Mouse (Mus musculus): ENCODE data around the gene Rpl27a. TPM values are rescaled to one million over a fixed set of nuclear protein-coding genes. Genes with fewer than 3 reads are reported as not detected.

The Rpl27a gene
- total and polyA plus RNA-seq, 3 experiments: 221 to 1,252 TPM; not detected in 1

DNA sequence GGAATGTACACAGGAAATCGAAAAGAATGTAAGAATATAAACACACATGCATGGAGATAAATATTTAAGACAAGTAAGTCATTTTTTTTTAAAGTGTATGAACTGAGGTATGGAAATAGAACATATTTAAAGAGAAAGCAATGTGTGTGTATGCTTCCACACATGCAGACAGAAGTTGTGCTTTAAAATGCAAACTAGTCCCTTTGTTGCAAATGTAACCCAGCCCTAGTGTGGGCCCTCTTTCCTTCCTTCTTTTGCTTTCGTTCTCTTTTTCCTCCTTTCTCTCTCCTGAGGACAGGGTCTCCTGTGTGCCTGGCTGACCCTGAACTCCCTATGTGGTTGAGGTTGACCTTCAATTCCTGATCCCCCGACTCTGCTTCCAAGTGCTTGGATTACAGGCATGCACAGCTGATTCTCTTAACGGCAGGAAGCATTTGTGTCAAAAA lies 43.2 kb downstream of the Rpl27a start:
- Histone ChIP-seq H3K27me3 (ENCODE audit: control insufficient read depth in 1 of 2, insufficient read depth in 2 of 2, low read length in 2 of 2) (no peaks in the 10 kb centered on the region), H3K27ac (ENCODE audit: control insufficient read depth, low read depth, low read length) (no peak overlapping the region), H3K9me3 (replicated peaks; ENCODE audit: insufficient read depth, low read length) (no peaks in the 10 kb centered on the region), H3K9ac (ENCODE audit: control insufficient read depth, low read depth, low read length, poor library complexity, severe bottlenecking) (no peak overlapping the region), H3K4me3 (ENCODE audit: control insufficient read depth in 1 of 2, insufficient read depth in 1 of 2, low read depth in 2 of 2, low read length in 2 of 2) (no peak overlapping the region), H3K4me1 (ENCODE audit: control insufficient read depth in 1 of 2, insufficient read depth in 2 of 2, low read length in 2 of 2) (no peaks in the 10 kb centered on the region), H3K36me3 (ENCODE audit: control insufficient read depth in 1 of 2, insufficient read depth in 2 of 2, low read length in 2 of 2) (no peaks in the 10 kb centered on the region), H3K79me2 (ENCODE audit: control insufficient read depth, insufficient read depth, low read length, poor library complexity) (no peaks in the 10 kb centered on the region)
- no peak for DNase-seq (ENCODE audit: low read depth, low spot score)
- no peak for TF ChIP-seq TAL1 (IDR thresholded peaks at IDR 0.05; ENCODE audit: low read length)
- no peak for TF ChIP-seq MEF2A (IDR thresholded peaks at IDR 0.05; ENCODE audit: extremely low read depth, insufficient replicate concordance, low read depth, low read length, poor library complexity, severe bottlenecking)
- no peak for TF ChIP-seq NRF1 (IDR thresholded peaks at IDR 0.05; ENCODE audit: insufficient read depth, low read depth, low read length, poor library complexity, severe bottlenecking)
- TF ChIP-seq CTCF (IDR thresholded peaks at IDR 0.05 in 2 of 3, conservative IDR thresholded peaks at IDR 0.05 in 1 of 3; ENCODE audit: control insufficient read depth in 1 of 3, insufficient read depth in 1 of 3, low read depth in 2 of 3, low read length in 3 of 3, poor library complexity in 1 of 3, severe bottlenecking in 1 of 3): no peak
- no peak for TF ChIP-seq ZKSCAN1 (IDR thresholded peaks at IDR 0.05; ENCODE audit: low read depth, low read length)
- no peak for TF ChIP-seq USF1 (IDR thresholded peaks at IDR 0.05; ENCODE audit: low read depth, low read length)
- no peak for TF ChIP-seq CHD1 (IDR thresholded peaks at IDR 0.05; ENCODE audit: low read depth, low read length)
- TF ChIP-seq JUND (IDR thresholded peaks at IDR 0.05; ENCODE audit: low read depth, low read length): no peak
- TF ChIP-seq ZNF384 (IDR thresholded peaks at IDR 0.05; ENCODE audit: low read depth, low read length): no peak
- TF ChIP-seq RCOR1 (IDR thresholded peaks at IDR 0.05; ENCODE audit: low read depth, low read length): no peak

DNA sequence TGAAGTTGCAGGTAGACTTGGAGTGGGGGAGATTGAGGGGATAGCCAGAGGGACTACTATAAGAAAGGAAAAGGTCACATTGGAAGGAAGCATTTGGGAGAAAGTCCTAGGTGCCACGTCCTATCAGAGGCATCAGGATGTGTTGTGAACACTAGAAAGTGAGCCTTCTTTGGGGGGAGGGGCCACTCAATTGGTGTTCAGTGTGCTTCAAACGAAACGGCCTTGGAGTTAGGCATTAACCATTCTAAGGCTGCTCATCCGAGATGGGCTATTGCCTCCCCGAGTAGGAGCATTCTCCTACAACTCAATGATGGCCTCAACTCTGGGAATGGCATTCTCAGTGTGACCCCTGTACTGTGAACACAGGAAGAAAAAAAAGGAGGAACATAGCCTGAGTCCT lies 43.7 kb downstream of the Rpl27a start:
- Histone ChIP-seq H3K9me3 (replicated peaks; ENCODE audit: insufficient read depth, low read length) (no peaks in the 10 kb centered on the region), H3K4me3 (ENCODE audit: control insufficient read depth in 1 of 2, insufficient read depth in 1 of 2, low read depth in 2 of 2, low read length in 2 of 2) (no peak overlapping the region), H3K27ac (ENCODE audit: control insufficient read depth, low read depth, low read length) (no peak overlapping the region), H3K27me3 (ENCODE audit: control insufficient read depth in 1 of 2, insufficient read depth in 2 of 2, low read length in 2 of 2) (no peaks in the 10 kb centered on the region), H3K79me2 (ENCODE audit: control insufficient read depth, insufficient read depth, low read length, poor library complexity) (no peaks in the 10 kb centered on the region), H3K9ac (ENCODE audit: control insufficient read depth, low read depth, low read length, poor library complexity, severe bottlenecking) (no peak overlapping the region), H3K4me1 (ENCODE audit: control insufficient read depth in 1 of 2, insufficient read depth in 2 of 2, low read length in 2 of 2) (no peaks in the 10 kb centered on the region), H3K36me3 (ENCODE audit: control insufficient read depth in 1 of 2, insufficient read depth in 2 of 2, low read length in 2 of 2) (no peaks in the 10 kb centered on the region)
- DNase-seq (ENCODE audit: low read depth, low spot score): no peak
- TF ChIP-seq RAD21 (IDR thresholded peaks at IDR 0.05; ENCODE audit: low read depth, low read length) (no peak), USF1 (IDR thresholded peaks at IDR 0.05; ENCODE audit: low read depth, low read length) (no peak), ZKSCAN1 (IDR thresholded peaks at IDR 0.05; ENCODE audit: low read depth, low read length) (no peak), MYB (IDR thresholded peaks at IDR 0.05; ENCODE audit: low read depth, low read length) (no peak), ZMIZ1 (IDR thresholded peaks at IDR 0.05; ENCODE audit: low read depth, low read length) (no peak), MEF2A (IDR thresholded peaks at IDR 0.05; ENCODE audit: extremely low read depth, insufficient replicate concordance, low read depth, low read length, poor library complexity, severe bottlenecking) (no peak), MAX (IDR thresholded peaks at IDR 0.05; ENCODE audit: low read length) (no peak), CHD2 (IDR thresholded peaks at IDR 0.05; ENCODE audit: low read length) (no peak), TBP (IDR thresholded peaks at IDR 0.05; ENCODE audit: low read depth, low read length) (no peak), GATA1 (IDR thresholded peaks at IDR 0.05; ENCODE audit: low read depth, low read length) (no peak), RCOR1 (IDR thresholded peaks at IDR 0.05; ENCODE audit: low read depth, low read length) (no peak), CHD1 (IDR thresholded peaks at IDR 0.05; ENCODE audit: low read depth, low read length) (no peak), HCFC1 (IDR thresholded peaks at IDR 0.05; ENCODE audit: low read depth, low read length) (no peak), E2F4 (IDR thresholded peaks at IDR 0.05; ENCODE audit: borderline replicate concordance, low read depth, low read length) (no peak), ZC3H11A (IDR thresholded peaks at IDR 0.05; ENCODE audit: low read depth, low read length) (no peak), MAZ (IDR thresholded peaks at IDR 0.05; ENCODE audit: low read depth, low read length) (no peak), POLR2AphosphoS2 (IDR thresholded peaks at IDR 0.05; ENCODE audit: low read length) (no peak), BHLHE40 (IDR thresholded peaks at IDR 0.05; ENCODE audit: borderline replicate concordance, low read depth, low read length) (no peak), NELFE (IDR thresholded peaks at IDR 0.05; ENCODE audit: low read depth, low read length) (no peak)

All from MEL (cell line).